ENCODE assay signal across 21 mouse cellular contexts in the genomic region with DNA sequence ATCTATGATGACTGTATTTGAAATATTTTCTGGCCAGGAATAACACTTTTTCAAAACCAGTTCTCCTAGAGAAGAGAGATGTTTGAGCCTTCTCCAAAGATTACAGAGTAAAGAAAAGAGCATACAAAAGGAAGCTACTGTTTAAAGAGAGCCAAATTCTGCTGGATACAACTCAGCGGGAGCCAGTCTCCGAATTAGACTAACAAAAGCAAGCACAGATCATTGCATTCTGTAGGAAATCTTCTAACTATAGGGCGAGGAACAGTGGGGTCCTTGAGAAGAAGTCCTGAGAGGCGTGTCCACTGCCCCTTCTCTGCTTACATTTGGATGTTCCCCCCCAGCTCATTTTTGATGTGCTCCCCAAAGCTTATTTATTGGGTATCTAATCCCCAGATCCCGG.
DNase-seq lines count a peak whose midpoint lies in the region; TF ChIP-seq lines count a peak whose summit lies in the region.
"Had no signal": no experiment of that assay in that cellular context is flagged by ENCODE, and none has a peak within 500 bp of the region (broad histone marks: within the 10 kb centered on the region; RNA-seq: fewer than 3 reads in every experiment).

No protein-coding gene starts in this region.

- H3K9me3 ChIP-seq in ES-E14 (ENCODE audit: control insufficient read depth, insufficient read depth, low read depth, low read length): no peaks in the 10 kb centered on the region
- H3K9me3 ChIP-seq: embryonic facial prominence, embryonic 13.5 days; embryonic facial prominence, embryonic 15.5 days; forebrain, embryonic 10.5 days; forebrain, embryonic 12.5 days had no signal

- DNase-seq in ES-CJ7 (ENCODE audit: low read depth, low spot score) (peak; percentile 88), ES-E14 (ENCODE audit: low read depth, low spot score) (peak; percentile 41), ZHBTc4 (ENCODE audit: low read depth, low spot score) (peak; percentile 84)
- DNase-seq in frontal cortex, adult 2 months (ENCODE audit: extremely low spot score in 1 of 2, low spot score in 1 of 2): no peak
- DNase-seq in right cerebral cortex, adult 18-20 months: no peak
- no peak for DNase-seq in layer of hippocampus, adult 8-10 months (ENCODE audit: low spot score in 2 of 2)
- DNase-seq: adrenal gland, adult 2 months; adrenal gland, postnatal 10 days; adrenal gland, postnatal 25 days; cerebellum, adult 11 months; cerebellum, adult 18-20 months; cerebellum, adult 8-10 months; cerebellum, adult 9-11 months; cerebellum, postnatal 14 days; cerebellum, postnatal 36 days; embryo, embryonic 11 days had no signal

- H3K4me3 ChIP-seq in ES-E14 (ENCODE audit: insufficient read depth in 1 of 2, low read depth in 1 of 2, low read length in 2 of 2, poor library complexity in 1 of 2, severe bottlenecking in 1 of 2): no peak overlapping the region
- H3K4me3 ChIP-seq: embryonic facial prominence, embryonic 13.5 days; embryonic facial prominence, embryonic 15.5 days; erythroblast, embryonic 14.5 days; forebrain, embryonic 10.5 days; forebrain, embryonic 12.5 days had no signal

- H3K9ac ChIP-seq in ES-E14 (ENCODE audit: insufficient read depth, low read depth, low read length, poor library complexity, severe bottlenecking): no peak overlapping the region
- H3K9ac ChIP-seq: embryonic facial prominence, embryonic 13.5 days; embryonic facial prominence, embryonic 15.5 days; forebrain, embryonic 12.5 days had no signal

- H3K36me3 ChIP-seq in ES-E14 (ENCODE audit: control insufficient read depth, insufficient read depth, low read length, poor library complexity, severe bottlenecking): no peaks in the 10 kb centered on the region
- H3K36me3 ChIP-seq: embryonic facial prominence, embryonic 13.5 days; embryonic facial prominence, embryonic 15.5 days; forebrain, embryonic 10.5 days; forebrain, embryonic 12.5 days had no signal

- peaks cover 0 to 29% of the 10 kb centered on the region in 2 experiments; a peak in 3 of 4 replicates for H3K4me1 ChIP-seq in ES-E14 (ENCODE audit: control insufficient read depth in 2 of 2, insufficient read depth in 2 of 2, low read length in 2 of 2, poor library complexity in 1 of 2)
- H3K4me1 ChIP-seq: embryonic facial prominence, embryonic 13.5 days; embryonic facial prominence, embryonic 15.5 days; forebrain, embryonic 10.5 days; forebrain, embryonic 12.5 days had no signal

- in situ Hi-C loops in ES-E14 (cut with MboI; ENCODE audit: low sequenced_read_pairs in 2 of 2, unreplicated experiment in 2 of 2): loop anchor here in 1 of 2 experiments (25.0 kb wide), 1 partner anchor 341 kb away; no protein-coding TSS in a partner anchor

- H3K27ac ChIP-seq in ES-E14 (ENCODE audit: insufficient read depth, low read depth, low read length, poor library complexity, severe bottlenecking): no peak overlapping the region; the same call in 1 of the 2 replicates
- H3K27ac ChIP-seq: embryonic facial prominence, embryonic 13.5 days; embryonic facial prominence, embryonic 15.5 days; forebrain, embryonic 10.5 days; forebrain, embryonic 12.5 days had no signal

TF ChIP-seq in ES-E14, 5 proteins besides CTCF, POLR2A, EP300 and RAD21:
- TF ChIP-seq CHD2 (IDR thresholded peaks at IDR 0.05; ENCODE audit: low read depth, low read length): 0 out of 2 replicates have a peak, but pooled peaks have one; percentile 54
- TF ChIP-seq MAFK (IDR thresholded peaks at IDR 0.05; ENCODE audit: insufficient read depth, low read depth, low read length): no peak
- no peak for TF ChIP-seq HCFC1 (IDR thresholded peaks at IDR 0.05; ENCODE audit: borderline replicate concordance, insufficient read depth, low read length)
- TF ChIP-seq ZC3H11A (IDR thresholded peaks at IDR 0.05; ENCODE audit: borderline replicate concordance, low read depth, low read length): no peak

Comparison
In these comparisons a context has a peak if more than half of its experiments do, and no peak if none do; other contexts are left out.
1. DNase-seq: peak in ES-CJ7 (single experiment), ES-E14 (single experiment) and ZHBTc4 (single experiment); none in frontal cortex, adult 2 months (0 of 2), right cerebral cortex, adult 18-20 months (single experiment) and layer of hippocampus, adult 8-10 months (0 of 2).